Mouse (Mus musculus): ENCODE measurements around the gene Kcnk10. TPM values are rescaled to one million over a fixed set of nuclear protein-coding genes. Genes with fewer than 3 reads are reported as not detected.

The Kcnk10 gene
- total RNA-seq, 4 experiments from 2014 or later: 0.20 TPM; not detected in 3

GRCm38 (mm10) chr12:98519866-98520567 lies 58.1 kb downstream of the Kcnk10 start:
- no peak for DNase-seq (ENCODE audit: low spot score)

DNA sequence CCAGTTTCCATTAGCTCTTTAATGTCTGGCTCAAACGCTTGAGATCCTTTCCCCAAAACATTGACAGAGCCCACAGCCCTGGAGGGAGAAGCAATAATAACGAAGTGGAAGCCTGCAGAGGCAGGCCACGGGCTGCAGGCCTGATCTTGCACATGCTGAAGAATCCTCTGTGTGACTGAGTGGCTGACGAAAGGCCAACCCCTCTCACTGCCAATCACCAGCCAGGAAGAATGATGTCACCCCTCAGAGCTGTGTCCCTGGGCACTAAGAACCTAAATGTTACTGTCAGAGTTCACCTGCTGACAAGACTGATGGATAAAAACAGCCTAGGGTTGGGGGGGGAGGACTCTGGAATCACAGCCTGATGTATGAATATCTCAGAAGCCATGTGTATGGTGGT lies 72.5 kb downstream of the Kcnk10 start:
- DNase-seq (ENCODE audit: low spot score): no peak

- DNase-seq (ENCODE audit: low spot score): no peak
Measured at GRCm38 (mm10) chr12:98501528-98502280, 76.4 kb downstream of the Kcnk10 start.

DNA sequence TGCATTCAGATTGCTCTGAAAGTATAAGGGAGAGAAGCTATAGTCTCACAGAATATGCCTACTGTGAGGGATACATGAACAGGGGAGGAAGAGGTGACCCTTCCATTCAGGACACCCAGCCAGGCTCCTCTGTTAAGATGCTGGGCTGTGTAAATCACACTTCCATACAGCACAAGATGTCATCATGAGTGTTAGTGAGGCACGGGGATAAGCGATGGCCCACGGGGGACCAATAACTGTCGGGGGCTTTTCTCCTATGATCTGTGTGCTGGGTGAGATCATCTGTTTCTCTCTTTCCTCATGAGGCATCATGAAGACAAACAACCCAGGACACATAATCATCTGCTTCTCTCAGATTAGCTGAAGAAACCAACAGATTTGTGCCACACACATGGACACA lies 77.1 kb downstream of the Kcnk10 start:
- no peak for DNase-seq (ENCODE audit: low spot score)

GRCm38 (mm10) chr12:98481460-98481859 lies 96.7 kb downstream of the Kcnk10 start:
- DNase-seq (ENCODE audit: low spot score): no peak

- no peak for DNase-seq (ENCODE audit: low spot score)
Measured at GRCm38 (mm10) chr12:98481048-98481447, 97.1 kb downstream of the Kcnk10 start.

- no peak for DNase-seq (ENCODE audit: low spot score)
Measured at GRCm38 (mm10) chr12:98477673-98478461, 100.2 kb downstream of the Kcnk10 start.

DNA sequence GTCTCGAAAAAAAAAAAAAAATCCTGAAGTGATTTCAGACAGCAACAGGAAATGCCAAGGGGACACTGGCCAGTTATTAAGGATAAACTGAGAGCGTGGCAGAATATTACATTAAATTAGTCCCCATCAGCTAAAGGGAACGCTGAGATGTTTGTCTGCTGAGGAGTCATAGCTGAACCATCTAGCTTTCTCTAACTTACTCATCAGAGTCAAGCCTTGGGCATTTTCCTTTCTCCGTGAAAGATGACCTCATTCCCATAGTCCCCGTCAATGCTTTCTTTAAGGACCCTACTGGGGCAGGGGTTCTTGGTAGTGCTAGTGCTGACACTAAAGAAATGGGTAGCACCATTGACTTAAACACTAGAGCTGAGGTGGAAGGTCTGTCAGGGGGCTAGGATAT lies 106.9 kb downstream of the Kcnk10 start:
- DNase-seq (ENCODE audit: low spot score): no peak

GRCm38 (mm10) chr12:98470097-98470496 lies 108.0 kb downstream of the Kcnk10 start:
- DNase-seq (ENCODE audit: low spot score): no peak

DNA sequence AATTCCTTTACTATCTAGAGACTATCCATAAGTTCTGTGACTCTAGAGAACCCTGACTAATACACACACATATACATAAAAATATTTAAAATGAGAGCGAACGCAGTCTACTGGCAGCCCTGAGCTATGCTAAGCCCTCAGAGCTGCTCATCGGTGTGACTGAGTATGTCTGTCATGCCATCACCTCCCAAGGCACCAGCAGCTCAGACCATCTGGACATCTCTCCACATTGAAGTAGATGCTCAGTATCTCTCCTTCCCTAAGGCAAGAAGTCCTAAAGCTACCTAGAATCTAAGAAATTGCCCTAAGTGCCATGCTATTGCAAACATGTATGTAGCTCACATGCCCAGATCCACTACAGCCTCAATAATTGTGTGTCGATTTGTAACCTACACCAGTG lies 110.3 kb downstream of the Kcnk10 start:
- DNase-seq (ENCODE audit: low spot score): no peak

- DNase-seq (ENCODE audit: low spot score): no peak
Measured at GRCm38 (mm10) chr12:98459889-98460288, 118.2 kb downstream of the Kcnk10 start.

- no peak for DNase-seq (ENCODE audit: low spot score)
Measured at GRCm38 (mm10) chr12:98458944-98459343, 119.2 kb downstream of the Kcnk10 start.

DNA sequence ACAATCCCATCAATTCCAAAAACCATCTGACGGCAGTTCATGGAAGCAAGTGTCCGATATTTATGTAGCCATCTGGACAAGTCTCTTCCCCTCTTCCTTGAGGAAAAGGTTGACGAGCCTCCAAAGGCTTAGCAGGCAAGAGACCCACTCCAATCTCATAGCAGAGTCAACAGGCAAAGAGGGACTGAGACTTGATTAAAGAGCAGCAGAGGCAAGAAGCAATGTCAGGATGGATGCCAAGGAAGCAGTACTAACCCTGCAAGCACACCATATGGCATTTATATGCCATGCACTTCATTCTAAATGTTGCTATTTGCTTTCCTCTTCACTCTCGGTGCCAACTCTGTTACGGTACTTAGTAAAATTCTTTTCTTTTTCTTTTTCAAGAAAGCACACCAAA lies 119.6 kb downstream of the Kcnk10 start:
- no peak for DNase-seq (ENCODE audit: low spot score)

DNA sequence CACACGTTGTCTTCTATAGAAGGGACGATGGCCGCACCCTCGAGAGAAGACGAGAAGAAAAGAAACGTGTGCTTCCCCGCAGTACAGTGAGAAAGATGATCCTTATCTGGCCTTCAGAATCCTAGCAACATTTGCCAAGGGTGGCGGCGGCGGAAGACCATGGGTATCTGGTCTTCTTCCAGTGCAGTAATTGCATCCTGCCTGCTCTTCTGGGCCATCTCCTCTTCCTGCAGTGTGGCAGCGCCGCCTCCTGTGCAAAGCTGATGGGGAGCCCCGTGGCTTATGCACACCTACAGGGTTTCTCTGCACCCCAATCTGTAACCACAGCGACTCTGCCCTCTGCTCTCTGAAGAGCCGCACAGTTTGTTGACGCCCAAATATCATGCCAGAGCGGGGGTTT lies 124.9 kb downstream of the Kcnk10 start:
- no peak for DNase-seq (ENCODE audit: low spot score)

DNA sequence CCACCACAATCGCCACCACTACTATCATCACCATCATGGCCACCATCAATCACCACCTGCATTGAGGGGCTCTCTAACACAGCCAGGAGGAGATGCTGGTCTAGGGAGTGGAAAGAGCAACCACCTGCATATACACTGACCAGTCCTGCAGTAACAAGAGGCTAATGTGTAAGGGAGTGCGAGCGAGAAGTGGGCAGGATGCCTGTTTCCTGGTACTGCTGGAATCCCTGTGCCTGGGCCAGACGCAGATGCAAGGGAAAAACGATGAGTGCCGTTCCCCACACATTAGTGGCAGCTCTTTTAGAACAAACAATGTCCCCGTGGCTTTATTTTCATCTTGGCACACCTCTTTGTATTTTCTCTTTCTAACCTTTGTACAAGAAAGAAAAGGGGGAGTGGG lies 125.5 kb downstream of the Kcnk10 start:
- DNase-seq (ENCODE audit: low spot score): no peak

DNA sequence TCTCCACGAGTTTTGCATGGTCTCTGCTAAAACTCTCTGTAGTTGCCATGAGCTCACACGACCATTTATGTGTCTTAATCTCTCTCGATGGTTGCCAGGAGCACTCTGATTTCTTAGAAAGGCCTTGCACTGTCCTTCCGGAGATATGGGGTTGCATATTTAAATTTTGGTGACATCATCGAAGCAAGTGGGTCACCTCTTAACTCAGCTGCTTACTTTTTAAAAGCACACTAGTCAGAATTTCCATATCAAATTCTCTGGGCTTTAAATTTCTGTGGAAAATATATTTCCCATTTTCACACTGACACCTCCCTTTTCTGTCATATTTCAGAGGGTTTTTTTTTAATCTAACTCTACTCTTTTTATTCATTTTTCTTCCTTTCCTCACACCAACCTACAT lies 132.5 kb downstream of the Kcnk10 start:
- DNase-seq (ENCODE audit: low spot score): no peak

DNA sequence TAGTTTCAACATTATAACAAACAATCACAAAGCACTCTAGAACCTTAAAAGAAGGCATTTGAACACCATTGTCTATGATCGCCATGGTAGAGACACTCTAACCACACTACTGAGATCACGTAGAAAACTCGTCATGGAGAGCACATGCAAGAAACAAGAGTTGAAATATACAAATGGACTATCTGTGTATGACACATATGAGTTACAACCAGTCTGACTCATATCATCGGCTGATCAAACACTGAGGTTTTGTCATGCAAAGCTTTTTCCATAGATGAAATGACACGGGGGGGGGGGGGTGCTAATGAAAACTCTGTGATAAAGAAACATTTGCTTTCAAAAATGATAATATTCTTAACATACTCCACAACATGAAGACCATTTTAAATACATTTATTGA lies 133.2 kb downstream of the Kcnk10 start:
- no peak for DNase-seq (ENCODE audit: low spot score)

DNA sequence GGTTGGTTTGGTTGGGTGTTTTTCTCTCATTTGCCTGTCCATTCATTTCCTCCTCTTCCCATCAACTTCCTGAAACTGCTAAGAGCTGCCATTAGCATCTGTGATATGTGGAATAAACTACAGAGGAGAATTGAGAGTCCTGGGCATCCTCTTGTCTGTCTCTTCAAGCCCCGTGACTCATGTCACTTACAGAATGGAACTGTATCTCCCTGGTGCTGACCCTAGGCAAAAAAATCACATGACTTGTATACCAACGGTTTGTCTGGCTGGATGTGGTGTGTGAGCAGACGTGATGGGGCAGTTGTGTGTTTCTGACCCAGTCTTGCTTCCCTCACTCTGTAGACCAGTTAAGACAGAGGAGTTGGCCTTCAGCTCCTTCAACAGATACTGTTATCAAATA lies 134.4 kb downstream of the Kcnk10 start:
- DNase-seq (ENCODE audit: low spot score): no peak

- DNase-seq (ENCODE audit: low spot score): no peak
Measured at GRCm38 (mm10) chr12:98438080-98438479, 140.0 kb downstream of the Kcnk10 start.

- no peak for DNase-seq (ENCODE audit: low spot score)
Measured at GRCm38 (mm10) chr12:98430683-98431082, 147.4 kb downstream of the Kcnk10 start.

GRCm38 (mm10) chr12:98421340-98421739 lies 156.8 kb downstream of the Kcnk10 start:
- DNase-seq (ENCODE audit: low spot score): no peak

GRCm38 (mm10) chr12:98419849-98420248 lies 158.3 kb downstream of the Kcnk10 start:
- no peak for DNase-seq (ENCODE audit: low spot score)

- no peak for DNase-seq (ENCODE audit: low spot score)
Measured at GRCm38 (mm10) chr12:98409580-98409979, 168.5 kb downstream of the Kcnk10 start.

Data from heart, adult 8-10 months (tissue).